Mouse (Mus musculus): ENCODE measurements around the gene Exosc8.
"Not testable (repeated sequence)": the region's sequence is repeated elsewhere in the genome, so short reads cannot be mapped to it uniquely, and the experiment has no call there.

Gene Exosc8

DNA sequence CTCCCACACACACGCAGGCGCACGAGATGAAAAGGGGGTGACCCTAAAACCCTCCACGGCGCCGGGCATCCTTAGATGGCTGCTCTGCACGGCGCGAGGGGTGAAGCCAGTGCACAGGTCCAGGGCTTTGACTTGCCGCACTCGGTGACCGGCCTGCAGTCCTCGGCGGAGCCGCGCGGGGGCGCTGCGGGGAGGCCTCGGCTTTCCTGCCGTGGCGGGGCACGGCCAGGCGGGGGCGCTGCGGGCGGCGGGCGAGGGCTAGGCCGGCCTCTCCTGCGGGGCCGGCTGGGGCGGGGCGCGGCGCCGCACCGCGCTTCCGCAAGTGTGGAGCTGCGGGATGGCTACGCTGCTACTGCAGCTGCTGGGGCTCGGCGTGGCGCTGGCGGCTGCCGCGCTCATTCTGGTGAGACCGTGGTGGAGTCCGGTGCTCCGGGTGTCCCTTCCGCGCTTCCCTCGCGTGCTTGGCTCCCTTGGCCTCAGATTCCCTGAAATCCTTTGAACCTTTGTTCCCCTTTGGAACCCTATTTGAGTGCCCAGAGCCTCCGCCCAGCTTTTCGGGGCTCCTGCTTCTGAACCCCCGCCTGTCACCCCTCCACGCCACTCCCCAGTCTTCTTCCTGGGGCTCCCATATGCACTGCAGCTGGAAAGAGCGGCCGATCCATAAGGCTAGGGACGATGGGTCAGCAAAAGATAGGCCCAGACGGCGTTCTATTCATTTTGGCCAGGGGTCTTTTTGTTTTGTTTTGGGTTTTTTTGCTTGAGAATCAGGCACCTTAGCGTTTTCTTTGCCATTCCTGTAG is at the start of gene Exosc8, which contains the start of gene Alg5:
Gene Exosc8 (minus strand): TSS at position 147 of the 800 bp plus-strand sequence.
Gene Alg5 (plus strand): TSS at position 293 of the 800 bp plus-strand sequence.
- peak; percentile 86 to 96 for DNase-seq (ENCODE audit: low spot score in 2 of 2)

DNA sequence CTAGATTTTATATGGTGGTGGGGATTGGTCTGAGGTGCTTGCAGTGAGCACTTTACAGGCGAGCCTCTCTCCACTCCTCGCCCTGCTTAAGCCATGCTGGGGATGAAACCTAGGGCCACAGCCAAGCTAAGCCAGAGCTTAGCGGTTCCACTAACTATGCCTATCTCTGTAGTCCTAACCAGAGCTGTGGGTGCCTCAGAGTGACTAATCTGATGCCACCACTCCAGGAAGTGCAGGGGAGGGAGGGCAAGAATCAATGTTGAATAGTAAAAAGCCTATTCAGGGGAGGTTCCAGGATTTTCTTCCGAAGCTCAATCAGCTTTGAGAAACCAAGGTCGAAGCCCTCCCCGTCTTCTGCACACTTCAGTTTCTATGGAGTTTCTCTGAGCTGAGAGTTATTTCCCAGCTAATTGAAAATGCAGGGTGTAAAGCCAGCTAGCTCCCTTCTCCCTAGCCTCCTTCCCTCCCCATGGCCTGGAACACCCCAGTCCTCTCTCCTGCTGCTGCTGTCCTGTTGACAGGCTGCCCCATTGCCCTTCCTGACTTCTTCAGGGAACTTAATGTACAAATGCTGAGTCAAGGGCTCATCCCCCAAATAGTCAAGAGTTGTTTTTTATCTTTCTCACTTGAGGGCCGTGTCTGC is 40.9 kb upstream of the Exosc8 start:
- DNase-seq (ENCODE audit: low spot score in 2 of 2): no peak

DNA sequence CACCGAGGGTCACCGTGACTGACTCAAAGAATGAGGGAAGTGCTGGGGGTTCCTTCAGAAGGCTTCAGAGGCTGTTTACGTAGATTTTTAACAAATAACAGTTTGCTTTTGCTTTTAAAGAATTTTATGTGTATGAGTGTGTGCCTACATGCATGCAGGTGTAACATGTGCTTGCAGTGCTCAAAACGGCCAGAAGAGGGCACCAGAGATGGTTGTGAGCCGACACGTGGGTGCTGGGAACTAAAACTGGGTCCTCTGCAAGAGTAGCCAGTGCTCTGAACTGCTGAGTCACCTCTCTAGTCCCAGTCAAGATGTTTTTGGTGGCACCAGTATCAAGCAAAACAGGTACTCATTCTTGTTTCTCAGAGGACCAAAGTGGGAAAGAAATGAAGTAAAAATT is 38.4 kb upstream of the Exosc8 start:
- DNase-seq (ENCODE audit: low spot score in 2 of 2): no peak

DNA sequence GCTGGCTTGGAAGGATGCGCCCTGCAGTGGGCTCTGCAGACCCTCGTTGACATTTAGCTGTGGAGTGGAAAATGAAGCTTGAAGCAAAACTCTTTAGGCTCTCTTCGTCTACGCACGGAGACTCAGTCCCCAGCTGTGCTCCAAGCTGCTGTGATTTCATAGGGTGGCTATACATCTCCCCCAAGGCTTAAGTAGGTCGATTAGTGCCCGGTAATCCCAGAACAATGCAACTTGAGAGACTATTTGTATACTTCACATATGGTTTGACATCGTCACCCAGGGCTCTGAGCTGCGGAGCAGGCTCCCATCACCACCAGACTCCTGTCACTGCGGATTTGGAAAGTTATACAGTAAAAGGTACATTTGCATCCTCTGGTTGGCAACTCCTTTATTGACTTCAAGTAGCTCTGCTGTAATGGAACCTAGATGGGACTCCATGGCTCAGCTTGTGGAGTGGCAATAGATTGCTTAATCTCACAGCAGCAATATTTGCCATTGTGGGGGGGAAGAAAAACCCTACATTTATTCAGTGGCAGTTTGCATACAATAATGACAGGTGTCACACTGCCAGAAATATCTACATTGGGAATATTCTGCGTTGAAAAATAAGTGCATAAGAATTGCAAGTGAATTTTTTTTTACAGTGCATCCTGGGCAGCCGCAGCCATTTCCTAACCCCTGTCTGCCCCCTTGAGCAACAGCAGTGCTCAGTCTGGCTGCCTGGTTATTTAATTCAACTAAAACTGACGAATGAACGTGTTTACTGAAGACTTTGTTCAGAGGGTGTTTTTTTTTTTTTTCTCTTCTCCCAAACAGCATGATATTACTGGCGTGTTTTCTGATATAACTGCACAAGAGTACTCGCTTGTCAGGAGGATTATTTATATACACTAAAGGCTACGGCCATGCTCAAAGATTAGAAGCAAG is 34.4 kb upstream of the Exosc8 start:
- no peak for DNase-seq (ENCODE audit: low spot score in 2 of 2)

DNA sequence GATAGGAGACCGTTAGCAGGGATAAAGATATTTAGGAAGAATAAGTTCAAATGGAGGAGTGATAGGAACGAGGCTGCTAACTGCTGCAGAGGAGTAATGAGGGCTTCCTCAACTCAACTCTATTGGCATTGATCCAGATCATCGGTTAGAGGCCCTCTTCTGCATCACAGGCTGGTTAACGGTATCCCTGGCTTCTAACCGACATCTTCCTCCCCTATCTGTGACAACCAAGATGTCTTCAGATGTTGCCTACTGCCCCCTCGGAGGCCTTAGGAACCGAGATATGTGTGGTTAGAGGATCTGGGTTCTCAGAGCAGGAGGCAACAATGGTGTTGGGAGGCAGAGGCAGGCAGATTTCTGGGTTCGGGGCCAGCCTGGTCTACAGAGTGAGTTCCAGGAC is 33.4 kb upstream of the Exosc8 start:
- no peak for DNase-seq (ENCODE audit: low spot score in 2 of 2)

DNA sequence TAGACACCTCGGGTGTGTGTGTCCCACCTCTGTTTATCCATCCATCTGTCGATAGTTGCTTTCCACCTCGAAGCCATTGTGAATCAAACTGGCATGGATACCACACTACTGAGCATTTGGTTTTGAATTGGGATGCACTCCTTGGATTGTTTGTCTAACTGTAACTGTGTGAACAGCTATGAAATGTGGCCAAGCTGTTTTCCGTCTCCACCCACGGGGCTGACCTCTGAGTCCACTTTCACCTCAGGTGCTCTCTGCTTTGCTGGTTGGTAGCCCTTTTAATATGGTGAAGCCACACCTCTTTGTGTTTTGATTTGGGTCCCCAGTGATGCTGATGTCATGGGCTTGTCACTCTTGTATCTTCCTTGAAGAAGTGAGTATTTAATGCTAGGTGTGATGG is 31.6 kb upstream of the Exosc8 start:
- DNase-seq (ENCODE audit: low spot score in 2 of 2): no peak

DNA sequence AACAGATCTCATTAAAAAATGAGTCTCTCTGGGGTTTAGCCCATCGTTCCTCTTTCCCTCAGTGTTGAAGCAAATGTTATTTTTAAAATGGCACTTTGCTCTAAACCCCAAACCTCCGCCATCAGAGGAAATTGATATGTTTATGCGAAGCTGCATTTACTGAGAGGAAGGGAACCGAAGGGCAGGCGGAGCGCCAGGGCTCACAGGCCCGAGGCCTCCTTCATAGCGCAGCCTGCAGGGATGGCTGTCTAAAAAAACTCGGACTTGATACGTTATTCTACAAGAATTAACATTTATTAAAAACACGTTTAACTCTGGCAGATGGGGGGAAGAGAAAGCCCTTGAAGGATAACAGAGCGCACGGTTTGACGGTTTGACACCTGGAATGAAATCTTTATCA is 30.8 kb upstream of the Exosc8 start:
- no peak for DNase-seq (ENCODE audit: low spot score in 2 of 2)

DNA sequence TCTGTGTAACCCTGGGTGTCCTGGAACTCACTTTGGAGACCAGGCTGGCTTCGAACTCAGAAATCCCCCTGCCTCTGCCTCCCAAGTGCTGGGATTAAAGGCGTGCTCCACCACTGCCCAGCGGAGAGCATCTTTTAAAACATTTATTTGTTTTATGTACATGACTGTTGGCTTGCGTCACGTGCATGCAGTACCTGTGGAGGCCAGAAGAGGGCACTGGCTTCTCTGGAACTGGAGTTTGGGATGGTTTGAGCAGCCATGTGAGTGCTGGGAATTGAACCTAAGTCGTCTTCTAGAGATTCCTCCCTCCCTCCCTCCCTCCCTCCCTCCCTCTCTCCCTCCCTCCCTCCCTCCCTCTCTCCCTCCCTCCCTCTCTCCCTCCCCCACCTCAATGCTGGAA is 30.3 kb upstream of the Exosc8 start:
- not testable (repeated sequence) for DNase-seq (ENCODE audit: low spot score in 2 of 2)

DNA sequence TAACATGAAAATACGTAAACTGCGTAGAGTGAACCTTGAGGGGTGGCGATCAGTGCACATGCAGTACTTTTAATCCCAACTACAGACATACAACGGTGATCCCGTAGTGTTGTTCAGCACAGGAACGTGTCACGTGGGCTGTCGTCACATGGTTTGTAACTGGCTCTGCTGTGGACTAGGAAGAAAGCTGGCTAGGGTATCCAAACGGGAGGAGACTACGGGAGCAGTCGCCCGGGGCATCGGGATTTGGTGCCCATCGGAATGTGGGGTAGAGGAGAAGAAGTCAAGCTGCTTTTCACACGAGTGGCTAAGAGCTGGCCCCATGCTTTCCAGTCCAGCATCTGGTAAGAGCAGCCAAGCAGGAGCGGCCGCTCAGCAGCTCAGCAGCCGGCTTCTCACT is 29.2 kb upstream of the Exosc8 start:
- no peak for DNase-seq (ENCODE audit: low spot score in 2 of 2)

DNA sequence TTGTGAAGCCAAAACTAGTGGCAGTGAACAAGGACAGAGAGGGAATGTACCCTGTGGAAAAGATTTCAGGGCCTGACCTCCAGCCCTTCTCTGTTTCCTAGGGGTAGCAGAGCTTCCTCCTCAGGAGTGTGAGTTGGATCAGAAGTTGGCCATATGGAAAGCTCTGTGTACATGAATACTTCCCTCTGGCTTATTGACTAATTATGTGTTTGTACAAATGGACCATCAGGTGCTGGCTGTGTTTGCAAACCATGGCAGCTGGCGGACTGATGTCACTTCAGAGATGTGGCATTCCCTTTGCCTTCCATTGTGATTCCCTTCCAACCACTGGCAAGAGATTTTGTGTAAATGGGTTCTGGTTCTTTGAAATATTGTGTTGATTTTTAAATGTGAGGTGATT is 26.1 kb upstream of the Exosc8 start:
- no peak for DNase-seq (ENCODE audit: low spot score in 2 of 2)

DNA sequence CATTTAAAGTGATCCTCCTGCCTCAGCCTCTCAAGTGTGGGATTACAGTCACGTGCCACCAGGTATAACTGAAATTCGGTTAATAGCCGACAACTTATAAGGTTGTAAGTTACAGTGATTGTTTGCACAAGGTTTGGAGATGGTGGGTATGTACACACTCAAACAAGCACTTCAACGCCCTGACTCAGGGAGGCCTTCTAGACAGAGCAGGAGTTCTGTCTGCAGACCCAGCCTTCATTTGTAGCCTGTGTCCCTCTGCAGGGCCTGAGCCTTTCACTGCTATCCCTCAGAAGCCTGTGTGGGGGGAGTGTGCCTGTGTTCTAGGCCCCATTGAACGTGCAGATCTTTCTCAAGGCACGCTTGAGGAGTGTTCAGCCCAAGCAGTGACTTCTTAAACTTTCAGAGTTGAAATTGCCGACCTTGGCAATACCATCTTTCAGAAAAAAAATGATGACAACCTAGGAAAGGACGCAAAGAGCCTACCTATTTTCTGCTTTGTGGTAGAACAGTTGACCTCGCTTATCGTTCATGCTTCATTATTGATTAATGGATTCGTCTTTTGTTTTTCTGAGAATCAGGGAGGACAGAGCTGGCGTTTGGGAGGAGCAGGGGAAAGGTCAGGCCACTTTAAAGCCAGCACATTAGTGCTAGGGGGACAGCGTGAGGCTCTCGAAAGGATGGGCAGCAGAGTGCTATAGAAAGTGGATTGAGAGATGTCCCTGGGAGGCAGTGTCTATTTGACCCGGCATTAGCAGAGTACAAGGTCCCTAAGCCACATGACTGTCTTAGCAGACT is 25.3 kb upstream of the Exosc8 start:
- DNase-seq (ENCODE audit: low spot score in 2 of 2): no peak

DNA sequence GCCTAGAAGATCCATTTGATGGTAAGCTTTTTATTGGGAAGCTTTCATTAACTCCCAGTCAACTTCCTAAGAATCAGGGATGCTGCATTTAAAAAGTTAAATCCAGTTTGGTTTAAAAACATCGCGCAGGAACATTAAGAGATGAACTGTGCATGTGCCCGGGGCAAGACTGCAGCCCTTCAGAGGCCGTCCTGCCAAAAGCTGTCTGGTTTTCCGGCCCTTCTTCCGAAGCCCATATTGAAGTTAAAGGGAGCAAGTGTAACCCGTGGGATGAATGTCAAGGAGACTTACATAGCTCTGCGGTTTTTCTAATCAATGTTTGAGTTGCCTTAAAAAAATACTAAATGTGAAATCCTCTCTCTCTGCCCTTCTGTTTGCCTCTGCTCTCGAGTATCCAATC is 24.0 kb upstream of the Exosc8 start:
- no peak for DNase-seq (ENCODE audit: low spot score in 2 of 2)

DNA sequence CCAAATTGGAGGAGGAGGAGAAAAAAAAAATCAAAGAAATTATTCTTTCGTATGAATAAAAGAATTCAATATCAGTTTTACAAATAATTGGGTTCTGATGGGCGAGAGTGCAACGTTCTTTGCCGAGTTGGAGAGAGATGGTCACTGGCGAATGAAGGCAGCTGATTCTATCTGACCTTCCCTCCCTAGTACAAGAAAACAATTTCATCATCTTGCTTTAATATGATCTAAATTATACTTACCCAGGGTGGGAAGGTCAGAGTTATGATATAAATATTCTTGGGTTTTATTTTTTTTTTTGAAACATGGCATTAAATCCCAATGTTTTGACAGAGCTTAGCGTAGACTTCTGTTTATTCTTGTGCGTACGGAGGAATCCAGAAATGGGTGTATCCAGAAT is 22.3 kb upstream of the Exosc8 start:
- no peak for DNase-seq (ENCODE audit: low spot score in 2 of 2)

DNA sequence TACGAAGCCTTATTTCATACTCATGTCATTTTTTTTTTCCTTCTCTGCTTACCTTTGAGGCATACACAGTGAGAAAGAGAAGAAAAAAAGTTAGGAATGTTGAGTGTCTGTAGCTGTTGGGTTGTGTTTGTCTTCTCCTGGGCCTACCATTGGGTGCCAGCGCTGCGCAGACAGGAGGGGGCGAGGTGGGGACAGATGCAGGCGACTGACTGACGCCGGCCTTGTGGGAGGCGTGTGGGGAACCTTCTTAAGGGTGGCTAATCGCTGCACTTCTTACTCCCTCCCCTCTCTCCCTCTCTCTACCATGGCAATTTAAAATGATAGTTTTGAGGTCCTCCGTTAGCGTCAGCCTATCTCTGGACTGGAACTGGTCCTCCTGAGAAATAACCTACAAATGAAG is 20.9 kb upstream of the Exosc8 start:
- no peak for DNase-seq (ENCODE audit: low spot score in 2 of 2)

DNA sequence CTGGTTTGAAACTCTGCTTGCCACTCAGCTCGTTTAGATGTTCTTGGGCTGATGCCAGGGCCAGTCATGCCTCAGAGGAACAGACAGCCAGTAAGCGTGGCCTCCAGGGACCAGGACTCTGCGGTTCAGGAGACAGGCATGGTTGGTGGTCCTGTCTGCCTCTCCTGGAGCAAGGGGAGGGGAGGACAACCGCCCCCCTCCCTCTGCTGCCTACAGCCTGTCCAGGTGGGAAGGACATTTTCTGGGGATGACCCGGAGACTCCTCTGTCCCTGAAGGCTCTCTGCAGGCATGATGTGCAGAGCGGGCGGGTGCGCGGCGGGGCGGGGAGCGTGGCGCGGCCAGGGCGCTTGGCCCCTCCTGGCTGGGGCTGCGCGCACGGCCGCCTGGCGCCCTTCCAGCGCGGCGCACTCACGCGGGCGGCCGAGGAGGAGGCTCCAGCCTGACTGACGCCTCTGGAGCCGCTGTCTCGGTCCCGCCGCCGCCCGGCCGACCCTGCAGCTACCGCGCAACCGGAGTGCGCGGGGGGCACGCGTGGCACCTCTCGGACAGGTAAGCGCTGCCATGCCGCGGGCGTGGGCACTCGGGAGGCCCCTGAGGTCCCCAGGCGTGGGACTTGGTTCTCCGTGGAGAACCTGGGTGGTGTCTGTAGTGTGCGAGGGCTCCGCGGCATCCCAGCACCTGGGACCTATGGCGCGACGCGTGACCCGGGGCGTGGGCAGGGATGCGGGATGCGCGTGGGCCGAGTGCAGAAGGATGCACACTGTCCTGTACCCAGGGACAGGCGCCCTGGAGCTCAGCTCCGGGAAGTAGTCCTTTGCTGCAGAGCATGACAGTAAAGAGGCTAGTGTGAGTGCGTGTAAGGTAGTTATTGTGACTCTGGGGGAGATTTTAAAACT is 20.2 kb upstream of the Exosc8 start, which contains the start of gene Smad9:
Gene Smad9 (plus strand): TSS at position 438 of the 897 bp plus-strand sequence.
- DNase-seq (ENCODE audit: low spot score in 2 of 2): peak; percentile 48 to 52

DNA sequence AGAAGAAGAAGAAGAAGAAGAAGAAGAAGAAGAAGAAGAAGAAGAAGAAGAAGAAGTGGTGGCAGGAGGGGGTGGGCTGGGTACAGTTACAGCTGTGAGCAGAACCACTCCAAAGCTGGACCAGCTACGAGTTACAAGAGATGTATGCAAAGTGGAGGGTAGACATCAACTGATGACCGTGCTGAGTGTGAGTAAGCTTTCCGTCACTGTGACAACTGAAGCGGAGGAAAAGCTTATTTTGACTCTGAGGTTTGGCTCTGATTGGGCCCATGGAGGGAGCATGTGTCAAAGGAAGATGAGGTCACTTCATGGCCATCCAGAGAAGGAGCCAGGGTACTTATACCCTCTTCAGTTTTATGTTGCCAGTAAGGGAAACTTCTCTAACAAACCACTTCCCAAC is 18.2 kb upstream of the Exosc8 start:
- no peak for DNase-seq (ENCODE audit: low spot score in 2 of 2)

DNA sequence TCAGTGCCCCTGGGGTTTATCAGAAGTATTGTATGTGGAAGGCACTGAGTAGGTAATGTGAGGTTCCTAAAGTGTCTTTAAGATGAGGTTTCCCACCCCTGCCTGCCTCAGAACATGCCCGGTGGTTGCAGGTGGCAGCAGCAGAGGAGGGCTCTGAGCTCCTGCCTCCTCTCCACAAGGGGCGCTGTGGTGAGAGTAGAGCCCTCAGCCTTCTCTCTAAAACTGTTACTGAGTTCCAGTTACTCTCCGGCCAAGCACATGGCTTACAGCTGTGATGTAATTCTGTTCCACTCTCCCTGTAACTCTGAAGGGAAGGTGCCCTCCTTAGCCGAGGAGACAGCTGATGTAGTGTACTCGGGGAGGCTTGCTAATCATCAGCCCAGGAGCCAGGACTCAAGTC is 10.6 kb upstream of the Exosc8 start:
- no peak for DNase-seq (ENCODE audit: low spot score in 2 of 2)

DNA sequence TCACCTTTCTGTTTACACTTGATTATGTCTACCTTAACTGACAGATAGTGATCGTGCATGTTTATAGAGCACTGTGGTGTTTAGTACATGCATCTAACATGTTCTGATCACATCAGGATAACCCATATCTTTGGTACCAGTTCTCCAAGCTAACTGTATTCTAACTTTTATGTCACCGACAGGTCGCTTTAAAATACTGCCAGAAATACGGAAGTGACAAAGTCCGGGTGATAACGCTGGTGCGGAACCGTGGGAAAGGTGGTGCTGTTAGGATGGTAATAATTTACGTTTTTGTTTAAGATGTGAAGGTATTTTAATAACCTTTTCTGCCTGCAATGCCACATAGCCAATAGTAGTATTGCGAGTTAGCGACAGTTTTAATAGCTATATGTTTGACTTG is 6.8 kb upstream of the Exosc8 start:
- no peak for DNase-seq (ENCODE audit: low spot score in 2 of 2)

DNA sequence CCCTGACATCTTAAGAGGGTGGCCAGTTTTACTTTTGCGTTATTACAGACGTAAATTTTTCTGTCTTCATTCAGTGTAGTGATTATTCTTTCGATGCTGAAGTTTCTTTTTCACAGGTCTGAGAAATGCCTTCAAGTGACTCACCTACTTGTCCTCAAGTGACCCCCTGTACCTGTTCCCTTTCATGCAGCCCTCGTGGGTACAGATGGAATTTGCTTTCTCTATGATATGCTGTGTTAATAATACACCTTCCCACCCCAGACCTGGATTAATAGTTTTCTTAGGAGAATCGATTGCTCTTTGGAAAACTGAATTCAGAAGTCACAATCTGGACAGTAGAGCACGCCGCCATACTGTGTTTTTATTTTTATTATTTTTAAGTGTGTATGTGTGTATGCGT is 2.1 kb upstream of the Exosc8 start:
- DNase-seq (ENCODE audit: low spot score in 2 of 2): no peak
